Mouse (Mus musculus) right cerebral cortex, postnatal 14 days (tissue): ENCODE measurements around the gene Hmgcr.

Source experiments
- DNase-seq: peaks from one replicate; pipeline ENCODE4 v3.0.0; 2022

The Hmgcr gene

GRCm38 (mm10) chr13:96670406-96671077 is at the start of gene Hmgcr:
TSS of gene Hmgcr (minus strand) at chr13:96670936.
- DNase-seq, result peak; percentile 99

DNA sequence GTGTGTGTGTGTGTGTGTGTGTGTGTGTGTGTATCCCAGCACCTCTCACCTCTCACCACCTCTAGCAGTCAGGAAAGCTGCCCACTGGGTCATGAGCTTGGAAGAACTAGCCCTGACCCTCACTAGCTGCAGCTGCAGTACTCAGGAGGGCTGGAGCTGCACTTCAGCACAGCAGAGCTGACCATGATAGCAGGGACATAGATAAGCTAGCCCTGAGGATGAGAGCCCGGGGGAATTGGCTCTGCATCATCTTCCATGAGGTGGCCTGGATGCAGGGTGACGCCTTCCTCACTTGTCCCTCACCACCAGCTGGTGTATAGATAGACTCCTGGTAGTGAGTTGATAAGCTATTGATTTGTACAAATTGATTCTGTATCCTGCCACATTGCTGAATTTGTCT is 49.3 kb upstream of the Hmgcr start:
- DNase-seq, result no peak

DNA sequence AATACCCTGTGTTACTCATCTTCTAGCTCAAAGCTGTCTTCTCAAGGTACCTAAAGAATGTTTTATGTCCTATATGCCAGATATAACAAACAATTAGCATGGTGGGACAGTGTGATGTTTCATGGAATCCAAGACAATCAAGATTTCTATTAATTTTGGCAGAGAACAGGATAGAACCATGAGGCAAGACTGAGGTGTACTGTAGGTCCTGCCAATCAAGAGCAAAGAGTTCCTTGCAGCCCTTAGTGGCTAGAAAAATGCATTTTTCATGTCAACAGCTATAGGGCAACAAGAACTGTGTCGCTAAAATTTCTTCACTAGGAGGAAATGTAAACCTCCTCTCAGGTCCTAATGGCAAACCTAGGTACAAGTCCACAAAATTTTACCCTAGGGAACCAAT is 47.1 kb upstream of the Hmgcr start:
- DNase-seq, result no peak

- DNase-seq, result no peak
These were observed 45.6 kb upstream of the Hmgcr start for GRCm38 (mm10) chr13:96716311-96716710.

- no peak for DNase-seq
These were observed 38.8 kb upstream of the Hmgcr start for GRCm38 (mm10) chr13:96709269-96710233.

DNA sequence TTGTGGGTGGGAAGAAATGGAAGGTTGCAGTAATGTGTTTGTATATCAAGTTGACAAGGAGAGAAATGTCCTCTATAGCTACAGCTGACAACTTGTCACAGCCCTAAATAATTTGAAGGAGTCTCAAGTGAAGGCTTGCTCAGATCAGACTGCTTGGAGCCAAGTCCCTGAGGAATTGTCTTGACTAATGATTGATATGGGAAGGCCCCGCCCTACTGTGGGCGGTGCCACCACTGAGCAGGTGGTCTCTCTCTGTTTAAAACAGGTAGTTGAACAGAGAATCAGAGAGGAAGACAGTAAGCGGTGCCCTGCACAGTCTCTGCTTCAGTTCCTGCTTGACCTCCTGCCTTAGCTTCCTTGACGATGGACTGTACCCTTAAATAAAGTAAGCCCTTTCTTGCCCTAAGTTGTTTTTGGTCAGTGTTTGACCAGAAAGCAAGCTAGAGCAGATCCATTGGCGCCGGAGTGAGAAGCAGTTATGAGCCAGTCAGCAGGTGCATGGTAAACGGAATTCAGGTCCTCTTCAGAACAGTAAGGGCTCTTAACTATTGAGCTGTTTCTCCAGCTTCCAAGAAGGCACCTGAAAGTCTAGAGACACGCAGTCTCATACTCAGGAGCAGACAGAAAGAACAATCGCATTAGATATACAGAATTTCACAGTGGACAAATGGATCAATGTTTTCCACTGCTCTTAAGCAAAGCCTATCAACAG is 32.0 kb upstream of the Hmgcr start:
- no peak for DNase-seq

DNA sequence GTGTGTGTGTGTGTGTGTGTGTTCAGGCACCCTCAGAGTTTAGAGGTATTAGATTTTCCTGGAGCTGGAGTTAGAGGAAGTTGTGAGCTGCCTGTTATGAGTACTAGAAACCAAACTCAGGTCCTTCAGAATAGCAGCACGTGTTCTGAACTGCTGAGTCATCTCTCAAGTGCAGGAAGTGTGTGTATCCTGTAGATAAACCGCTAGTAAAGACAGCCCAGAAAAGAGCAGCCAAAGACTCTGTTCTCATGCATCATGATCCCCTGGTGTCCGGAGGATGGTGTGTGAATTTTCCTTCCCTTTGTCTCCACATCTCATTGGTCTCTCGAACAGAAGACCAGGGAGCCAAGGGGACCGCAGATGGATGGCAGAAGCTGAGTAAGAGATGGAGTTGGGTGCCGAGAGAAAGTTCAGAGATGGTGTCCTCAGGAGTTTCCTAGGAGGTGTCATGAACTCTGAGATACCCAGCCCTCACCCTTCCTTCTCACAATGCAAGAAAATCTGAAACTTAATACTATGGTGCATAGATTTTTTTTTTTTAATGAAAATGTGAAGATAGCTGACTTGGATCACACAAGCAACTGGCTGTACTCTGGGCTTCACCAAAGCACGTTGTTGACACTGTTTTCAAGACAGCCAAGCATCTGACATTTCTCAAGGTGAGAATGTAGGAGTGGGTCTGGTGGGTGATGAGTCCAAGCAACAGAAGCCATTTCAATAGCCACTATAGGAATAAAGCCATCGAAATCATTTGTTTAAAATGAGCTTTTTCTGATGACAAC is 27.3 kb upstream of the Hmgcr start:
- DNase-seq, result no peak

DNA sequence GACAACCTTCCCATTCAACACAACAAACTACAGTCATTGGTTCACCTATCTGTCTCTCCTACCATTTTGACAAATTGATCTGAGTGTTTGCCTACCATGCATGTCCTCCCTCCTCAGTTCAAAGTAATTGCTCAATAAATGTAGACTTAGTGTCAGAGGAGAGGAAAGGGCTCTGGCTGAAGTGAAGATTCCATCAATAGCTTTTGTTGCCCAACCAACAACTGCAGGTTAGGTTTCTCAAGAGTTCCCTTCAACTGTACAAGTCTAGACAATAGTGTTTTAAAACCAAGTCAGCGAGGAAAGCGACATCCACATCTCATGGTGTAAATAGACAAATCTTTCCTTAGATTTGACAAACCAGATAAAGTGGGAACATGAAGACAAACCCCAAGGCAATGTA is 24.7 kb upstream of the Hmgcr start:
- no peak for DNase-seq

DNA sequence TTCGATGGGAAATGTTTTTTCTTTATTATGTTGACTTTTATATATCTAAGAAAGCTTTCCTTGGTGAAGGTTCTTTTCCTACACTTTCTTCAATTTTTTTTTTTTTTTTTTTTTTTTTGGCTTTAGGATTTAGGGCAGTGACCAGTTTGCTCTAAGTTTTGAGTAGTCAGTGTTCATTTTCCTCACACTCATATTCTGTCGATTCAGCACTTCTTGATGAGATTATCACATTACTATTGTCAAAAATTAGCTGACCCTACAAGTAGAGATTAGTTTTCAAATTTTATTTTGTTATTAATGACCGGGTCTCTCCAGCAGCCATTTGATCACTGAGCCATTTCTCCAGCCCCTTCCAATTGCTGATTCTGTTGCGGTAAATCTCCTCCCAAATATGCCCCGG is 19.2 kb upstream of the Hmgcr start:
- no peak for DNase-seq

DNA sequence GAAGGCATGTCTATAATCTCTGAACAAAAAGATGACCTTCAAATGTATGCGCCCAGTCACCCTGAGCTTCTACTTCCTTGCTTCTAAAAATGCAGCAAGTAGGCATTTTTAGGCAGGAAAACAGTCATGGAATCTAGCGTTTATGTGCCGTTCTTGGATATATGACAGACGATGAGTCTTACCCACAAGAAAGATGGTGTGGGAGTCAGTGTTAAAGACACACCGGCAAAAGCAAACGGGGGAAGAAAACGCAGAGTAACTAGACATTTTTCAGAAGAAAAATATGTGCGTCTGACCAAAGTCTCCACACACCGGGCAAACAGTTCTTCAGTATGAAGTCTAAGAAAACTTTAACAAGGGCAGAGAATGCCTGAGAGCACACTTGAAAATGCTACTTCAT is 16.5 kb upstream of the Hmgcr start:
- no peak for DNase-seq

DNA sequence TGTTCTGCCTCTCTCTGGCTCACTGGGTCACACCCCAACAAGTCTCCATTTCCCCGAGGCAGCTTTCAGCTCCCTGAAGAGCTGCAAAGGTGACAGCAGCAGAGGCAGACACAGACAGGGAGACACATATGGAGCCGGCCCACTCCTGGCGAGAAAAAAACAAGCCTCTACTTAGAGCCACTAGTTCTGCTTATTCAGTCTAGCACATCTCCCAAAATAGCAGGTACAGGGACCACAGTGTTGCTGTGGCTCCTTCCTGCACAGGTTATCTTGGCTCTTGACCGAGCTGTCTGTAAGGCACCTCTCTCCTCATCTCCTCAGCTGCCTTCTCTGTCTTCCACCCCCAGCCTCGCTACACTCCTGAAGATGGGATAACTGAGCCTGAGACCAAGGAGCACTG is 14.0 kb upstream of the Hmgcr start:
- no peak for DNase-seq

DNA sequence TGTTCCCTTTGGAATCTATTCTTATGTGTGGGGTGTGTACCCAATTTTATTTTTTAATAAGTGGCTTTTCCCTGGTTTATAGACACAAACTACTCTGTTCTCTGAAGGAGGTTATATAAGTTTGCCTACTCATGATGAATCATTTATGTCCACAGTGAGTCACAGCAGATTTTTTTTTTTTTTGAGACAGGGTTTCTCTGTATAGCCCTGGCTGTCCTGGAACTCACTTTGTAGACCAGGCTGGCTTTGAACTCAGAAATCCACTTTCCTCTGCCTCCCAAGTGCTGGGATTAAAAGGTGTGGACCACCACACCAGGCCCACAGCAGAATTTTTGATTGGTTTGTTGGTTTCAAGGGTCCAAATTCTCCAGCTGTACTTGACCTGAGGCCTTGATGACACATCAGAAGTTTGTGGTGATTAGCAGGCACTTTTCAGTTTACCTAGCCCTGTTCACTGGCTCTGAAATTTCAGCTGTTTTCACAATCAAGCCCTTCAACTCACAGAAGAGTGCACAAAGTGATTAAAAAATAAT is 10.4 kb upstream of the Hmgcr start:
- DNase-seq, result no peak

GRCm38 (mm10) chr13:96680163-96681087 is 9.7 kb upstream of the Hmgcr start:
- no peak for DNase-seq

DNA sequence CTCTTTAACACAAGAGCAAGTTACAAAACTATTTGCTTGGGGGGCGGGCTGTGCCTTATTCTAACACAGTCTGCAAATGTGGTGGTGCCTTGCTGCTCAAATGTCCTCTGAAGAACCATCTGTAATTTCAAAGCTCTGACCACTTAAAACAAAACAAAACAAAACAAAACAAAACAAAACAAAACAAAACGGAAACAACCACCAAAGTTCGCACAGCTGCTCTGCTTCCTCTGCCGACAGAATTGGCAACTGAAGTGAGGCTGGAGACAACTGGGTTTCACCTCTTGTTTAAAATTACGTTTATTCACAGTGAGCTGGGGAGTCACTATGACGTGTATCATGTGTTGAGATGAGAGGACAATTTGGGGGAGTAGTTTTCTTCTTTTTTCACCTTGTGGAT is 7.9 kb upstream of the Hmgcr start:
- DNase-seq, result no peak

DNA sequence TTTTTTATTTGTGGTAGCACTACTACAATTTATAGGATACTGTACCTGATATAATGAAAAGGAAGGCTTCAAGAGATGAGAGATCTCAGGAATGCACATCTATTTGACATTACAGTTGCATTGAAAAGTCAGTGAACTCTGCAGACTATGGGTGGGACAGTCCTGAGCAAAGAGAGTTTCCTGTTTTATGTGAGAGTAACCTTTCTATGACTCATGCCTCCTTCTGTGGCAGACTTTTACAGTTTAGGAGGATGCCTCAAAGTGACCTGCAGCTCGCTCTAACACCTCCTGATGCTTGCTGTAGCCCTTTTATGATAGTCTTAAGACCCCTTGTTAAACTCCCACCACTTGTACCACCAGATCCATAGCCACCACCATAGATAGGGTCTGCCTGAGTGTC is 6.3 kb upstream of the Hmgcr start:
- DNase-seq, result no peak

- DNase-seq, result no peak
These were observed 5.0 kb upstream of the Hmgcr start for GRCm38 (mm10) chr13:96675756-96676155.

DNA sequence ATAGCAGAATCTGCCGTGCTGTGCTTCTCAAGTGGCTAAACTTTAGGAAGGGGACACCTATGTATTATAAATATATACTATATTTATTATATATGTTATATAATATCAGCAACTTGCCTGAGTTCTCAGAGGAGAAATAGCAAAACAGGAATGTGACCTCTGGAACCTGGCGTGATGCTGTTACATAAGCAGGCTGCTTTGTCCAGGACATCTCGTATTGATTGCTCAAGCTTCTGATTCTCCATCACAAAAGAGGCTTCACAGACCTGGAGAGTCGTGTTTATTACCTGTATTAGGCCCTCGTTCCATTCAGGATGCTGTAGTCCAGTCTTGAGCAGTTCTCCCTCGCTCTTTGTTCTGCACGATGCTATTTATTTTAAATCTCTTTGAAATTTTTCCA is 3.1 kb upstream of the Hmgcr start:
- no peak for DNase-seq

DNA sequence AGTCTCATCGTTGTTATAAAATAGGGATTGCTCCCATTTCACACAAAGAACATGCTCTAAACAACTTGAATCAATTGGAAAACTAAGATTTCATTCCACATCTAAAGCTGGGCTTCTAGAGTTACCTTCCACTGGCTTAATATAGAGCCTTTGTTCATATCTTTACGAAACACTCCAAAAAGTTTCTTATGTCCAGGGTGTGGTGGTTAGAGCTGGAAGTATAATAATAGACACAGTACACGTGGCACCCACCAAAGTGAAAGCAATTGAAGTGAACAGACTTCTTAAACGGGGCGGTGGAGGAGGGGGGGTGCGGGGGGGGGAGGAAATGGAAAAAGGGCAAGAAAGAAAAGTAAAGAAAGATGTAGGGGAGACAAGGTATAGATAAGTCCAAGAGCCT is 1.5 kb upstream of the Hmgcr start:
- no peak for DNase-seq

DNA sequence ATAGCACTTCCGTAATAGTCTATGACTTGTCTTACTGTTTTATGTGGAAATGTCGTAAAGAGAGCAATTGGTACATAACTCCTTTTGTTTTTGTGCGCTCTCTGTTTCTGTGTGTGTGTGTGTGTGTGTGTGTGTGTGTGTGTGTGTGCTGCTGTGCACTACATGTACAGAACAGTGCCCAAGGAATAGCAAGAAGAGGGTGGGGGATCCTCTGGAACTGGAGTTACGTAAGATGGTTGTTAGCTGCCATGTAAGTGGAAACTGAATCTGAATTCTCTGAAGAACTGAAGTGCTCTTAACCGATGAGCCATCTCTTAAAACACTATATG is 1.1 kb upstream of the Hmgcr start:
- DNase-seq, result no peak

GRCm38 (mm10) chr13:96671078-96671905 is 556 bp upstream of the Hmgcr start:
- no peak for DNase-seq

GRCm38 (mm10) chr13:96670019-96670405 is 724 bp downstream of the Hmgcr start:
- no peak for DNase-seq
